Mouse (Mus musculus) embryo, embryonic 9.5 days (tissue): ENCODE results near the gene Ssna1.

Experiments
- DNase-seq: peaks from one replicate; pipeline ENCODE4 v3.0.0-alpha.2; 2017; ENCODE audit errors: extremely low spot score

Ssna1 gene

DNA sequence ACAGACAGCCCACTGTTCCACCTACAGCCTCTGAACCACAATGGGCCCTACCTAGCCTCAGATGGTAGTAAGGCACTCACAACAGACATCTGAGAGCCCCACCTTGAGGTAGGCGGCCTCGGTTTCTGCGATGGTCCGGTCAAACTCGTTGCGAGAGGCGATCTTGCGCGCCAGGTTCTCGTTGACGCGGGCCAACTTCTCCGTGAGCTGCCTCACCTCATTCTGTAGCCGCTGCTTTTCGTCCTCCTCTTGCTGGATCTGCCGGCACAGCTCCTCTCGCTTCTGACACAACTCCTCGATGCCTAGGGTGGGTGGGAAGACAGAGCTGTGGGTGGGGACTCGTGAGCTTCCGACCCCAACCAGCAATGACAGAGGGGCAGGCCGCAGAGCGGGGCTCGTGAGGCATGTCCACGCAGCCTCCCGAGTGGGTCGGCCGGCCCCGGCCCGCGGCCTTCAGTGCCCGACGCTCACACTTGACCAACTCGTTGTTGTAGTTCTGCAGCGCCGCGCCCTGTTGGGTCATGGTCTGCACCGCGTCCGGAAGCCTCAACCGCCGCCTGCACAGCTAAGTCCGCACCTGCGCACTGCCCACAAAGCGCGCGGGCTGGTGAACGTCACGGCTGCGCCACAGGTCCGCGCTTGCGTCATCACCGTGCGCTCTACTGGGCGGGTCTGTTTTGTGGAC, at the start of gene Ssna1, which contains the start of gene Anapc2:
Ssna1 (minus strand) TSS at position 612 of the 685 bp plus-strand sequence.
Anapc2 (plus strand) TSS at position 652 of the 685 bp plus-strand sequence.
- peak; percentile 99 for DNase-seq

DNA sequence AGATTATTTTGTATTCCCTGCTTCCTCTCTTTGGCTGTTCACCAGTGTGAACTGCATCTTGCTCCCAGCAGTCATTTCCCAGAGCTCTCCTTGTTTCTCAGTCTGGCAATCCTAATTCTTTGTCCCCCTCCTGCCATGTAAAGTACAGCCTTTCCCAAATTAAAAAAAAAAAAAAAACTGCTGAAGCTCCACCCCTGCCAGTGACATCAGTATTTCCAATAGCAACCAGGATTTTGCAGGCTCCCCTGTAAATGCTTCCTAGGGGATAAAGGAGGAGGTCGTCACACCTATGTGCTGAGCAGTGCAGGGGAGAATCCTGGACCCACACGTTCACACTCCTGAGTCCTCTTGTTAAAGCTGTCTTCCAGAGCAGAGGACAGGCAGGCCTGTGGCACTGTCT, 47.8 kb upstream of the Ssna1 start:
- no peak for DNase-seq

DNA sequence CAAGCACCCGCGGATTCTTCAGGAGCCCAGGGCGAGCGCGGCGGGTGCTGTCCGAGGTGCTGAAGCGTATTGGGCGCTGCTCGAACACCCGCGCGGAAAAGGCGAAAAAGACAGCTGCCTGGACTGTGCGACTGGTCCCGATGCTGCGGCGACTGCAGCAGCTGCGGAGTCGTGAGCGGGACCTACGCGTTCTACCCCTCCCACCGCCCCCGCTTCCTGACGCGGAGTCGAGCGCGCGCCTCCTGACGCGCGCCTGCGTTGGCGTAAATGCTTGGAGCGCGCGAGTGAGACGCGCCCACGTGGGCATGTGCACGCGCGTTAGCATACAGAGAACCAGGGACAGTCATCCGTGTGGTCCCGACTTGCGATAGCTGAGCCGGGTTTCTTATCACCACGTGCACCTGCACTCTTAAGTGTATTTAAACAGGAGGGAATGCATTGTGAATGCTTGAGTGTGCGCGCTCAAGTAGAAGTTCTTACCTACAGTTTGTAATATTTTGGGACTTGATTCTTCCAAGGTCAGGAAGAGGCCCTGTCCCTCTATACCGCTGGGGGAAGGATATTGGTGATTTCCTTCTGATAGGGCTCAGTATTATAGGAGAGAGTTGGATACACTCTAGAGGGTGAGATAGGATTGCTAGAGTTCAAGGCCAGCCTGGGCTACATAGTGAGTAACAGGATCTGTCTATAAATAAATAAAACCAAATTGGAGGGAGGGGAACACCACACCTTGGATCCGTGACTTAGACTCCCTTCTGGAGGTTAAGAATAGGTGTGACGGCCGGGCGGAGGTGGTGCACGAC, 46.9 kb upstream of the Ssna1 start, which contains the start of gene Grin1:
Grin1 (minus strand) TSS at position 217 of the 803 bp plus-strand sequence.
- DNase-seq: peak; percentile 75

DNA sequence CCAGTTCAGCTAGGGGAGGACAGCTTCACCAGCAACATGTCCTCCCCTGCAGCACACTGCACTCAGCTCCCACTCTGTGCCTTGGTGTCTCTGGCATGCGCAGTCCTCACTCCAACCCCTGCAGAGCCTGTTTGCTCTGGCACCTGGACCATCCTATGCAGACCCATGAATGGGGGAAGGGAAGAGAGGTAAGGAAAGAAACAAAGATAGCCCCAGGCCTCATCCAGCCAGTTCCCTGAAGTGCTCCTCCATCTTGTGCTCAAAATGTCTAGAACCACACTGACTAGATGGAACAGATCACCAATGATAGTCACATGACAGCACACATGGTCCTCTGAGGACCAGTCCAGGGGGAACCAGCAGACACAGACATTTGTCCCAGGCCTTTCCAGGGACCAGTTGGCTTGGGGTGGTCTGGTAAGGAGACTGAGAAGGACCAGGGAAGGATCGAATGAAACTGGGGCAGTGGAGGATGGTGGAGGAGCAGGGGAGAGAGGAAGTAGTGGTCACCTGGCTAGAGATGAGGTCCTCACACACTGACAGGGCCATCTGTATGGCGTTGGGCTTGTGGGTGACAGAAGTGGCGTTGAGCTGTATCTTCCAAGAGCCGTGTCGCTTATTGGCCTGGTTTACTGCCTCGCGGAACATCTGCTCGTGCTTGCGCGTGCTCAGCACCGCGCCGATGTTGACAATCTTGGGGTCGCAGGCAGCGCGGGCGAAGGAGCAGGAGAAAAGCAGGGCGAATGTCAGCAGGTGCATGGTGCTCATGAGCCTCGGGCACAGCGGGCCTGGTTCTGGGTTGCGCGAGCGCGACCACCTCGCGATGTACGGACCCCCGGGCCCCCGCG, 46.1 kb upstream of the Ssna1 start:
- DNase-seq: no peak

DNA sequence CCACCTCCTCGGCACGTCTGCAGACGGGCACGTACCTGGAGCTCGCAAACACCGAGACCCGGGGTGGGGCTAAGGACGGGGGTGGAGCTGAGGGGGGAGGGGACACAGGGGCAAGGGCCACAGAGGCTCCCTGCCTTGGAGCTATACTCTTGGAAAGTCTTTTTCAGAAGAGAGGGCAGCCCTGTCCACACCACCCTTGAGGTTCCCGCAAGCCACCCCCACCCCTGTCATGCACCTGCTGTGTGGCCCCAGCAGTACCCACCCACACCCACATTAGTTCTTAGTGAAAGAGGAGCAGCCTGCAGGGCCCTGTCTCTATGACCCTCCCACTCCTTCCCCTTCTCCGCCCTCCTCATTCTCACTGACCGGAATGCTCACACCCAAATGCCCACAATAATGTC, 39.3 kb upstream of the Ssna1 start:
- DNase-seq: no peak

DNA sequence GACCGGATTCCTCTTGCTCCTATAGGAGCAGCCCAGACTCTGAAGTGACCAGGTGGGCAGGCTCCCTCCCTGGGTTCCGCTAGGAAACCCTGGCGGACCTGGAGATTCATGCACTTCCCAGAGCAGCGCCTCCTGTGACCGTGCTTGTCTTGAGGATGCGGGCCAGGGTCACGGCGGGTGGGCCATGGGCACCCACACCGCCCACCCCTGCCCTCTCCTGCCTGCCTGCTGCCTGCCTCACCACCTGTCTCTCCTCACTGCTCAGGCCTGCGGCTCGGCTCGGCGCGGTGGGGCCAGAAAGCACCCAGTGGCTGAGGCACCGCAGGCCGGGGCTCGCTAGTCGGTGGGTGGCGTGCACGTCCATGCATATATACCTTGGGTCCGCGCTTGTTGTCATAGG, 38.7 kb upstream of the Ssna1 start:
- no peak for DNase-seq

DNA sequence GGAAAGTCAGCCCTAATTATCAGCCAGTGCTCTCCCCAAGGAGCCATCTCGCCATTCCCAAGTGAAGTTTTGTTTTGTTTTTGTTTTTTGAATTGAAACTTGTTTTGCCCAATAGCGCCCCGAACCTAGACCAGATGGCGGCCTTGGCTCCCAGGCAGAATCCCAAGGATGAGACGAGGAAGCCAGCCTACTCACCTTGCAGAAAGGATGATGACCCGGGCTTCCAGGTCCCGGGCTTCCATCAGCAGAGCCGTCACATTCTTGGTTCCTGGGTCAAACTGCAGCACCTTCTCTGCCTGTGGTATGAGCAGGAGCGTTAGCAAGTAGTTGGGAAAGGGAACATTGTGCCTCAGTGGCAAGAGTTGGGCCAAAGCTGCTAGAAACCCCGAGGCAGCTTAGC, 37.9 kb upstream of the Ssna1 start:
- no peak for DNase-seq

DNA sequence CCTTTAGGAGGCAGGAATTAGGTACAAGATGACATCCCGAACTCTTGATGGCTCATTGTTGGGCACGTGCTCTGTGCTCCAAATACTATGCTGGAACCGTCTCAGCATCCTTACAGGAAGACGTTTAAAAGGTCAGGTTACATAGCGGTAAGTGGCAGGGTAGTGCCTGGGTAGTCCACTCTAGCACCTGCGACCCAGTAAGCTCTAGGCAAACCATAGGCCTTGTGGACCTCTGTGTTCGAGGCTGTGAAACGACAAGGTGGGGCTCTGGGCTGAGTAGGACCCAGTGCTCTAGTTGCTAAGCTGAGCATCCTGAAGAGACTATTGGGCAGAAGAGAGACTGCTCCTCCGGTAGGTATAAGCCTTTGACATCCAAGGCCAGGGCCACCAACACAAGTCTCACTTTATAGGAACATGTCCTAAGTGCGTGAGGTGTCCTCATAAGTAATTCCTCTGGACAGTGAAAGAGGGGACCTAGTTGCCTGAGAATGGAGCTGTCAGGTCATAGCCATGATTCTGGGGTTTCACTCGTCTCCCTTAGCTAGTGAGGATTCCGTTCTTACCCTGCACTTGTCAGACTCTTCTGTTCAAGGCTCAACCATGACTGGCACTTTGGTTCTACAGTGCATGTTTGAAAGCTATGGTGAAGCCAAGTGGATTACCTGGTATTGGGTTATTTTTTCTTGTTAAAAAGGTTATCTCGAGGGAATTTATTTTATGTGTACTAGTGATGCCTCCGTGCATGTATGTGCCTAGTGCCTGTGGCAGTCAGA, 33.5 kb upstream of the Ssna1 start:
- no peak for DNase-seq

DNA sequence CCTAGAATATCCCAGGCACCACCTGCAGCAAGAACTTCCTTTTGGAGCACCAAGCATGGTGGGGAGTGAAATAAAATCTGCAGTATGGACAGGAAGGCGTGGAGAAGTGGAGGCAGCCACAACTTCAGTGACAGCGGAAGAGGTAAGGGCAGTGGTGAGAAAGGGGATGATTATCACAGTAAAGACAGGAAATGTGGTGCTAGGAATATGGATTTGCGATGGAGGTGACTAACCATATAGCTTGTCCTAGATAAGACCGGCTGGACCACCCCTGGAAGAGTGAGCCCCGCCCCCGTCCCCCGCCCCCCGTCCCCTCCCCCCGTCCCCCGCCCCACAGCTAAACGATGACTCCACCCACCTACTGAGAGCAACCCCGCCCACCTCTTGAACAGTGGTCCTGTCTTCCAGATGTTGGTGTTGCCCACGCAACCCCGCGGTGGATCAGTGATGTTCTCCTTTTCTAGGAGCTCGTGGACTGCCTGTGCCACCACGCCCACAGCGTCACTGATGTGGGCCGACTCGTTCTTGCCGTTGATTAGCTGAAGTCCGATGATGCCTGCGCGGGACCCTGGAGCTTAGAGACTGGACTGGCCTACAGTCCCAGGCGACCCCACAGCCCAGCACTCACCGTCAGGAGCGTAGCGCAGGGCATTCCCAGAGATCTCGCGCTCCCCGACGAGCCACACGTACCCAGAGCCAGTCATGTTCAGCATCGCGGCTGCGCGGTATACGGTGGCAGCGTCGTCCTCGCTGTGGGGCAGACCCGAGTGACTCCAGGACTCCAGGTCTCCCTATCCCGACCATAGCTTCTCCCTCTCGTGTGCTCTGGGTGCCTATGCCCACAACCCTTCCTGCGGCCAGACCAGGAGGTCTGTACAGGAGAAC, 32.7 kb upstream of the Ssna1 start:
- DNase-seq: peak; percentile 62

DNA sequence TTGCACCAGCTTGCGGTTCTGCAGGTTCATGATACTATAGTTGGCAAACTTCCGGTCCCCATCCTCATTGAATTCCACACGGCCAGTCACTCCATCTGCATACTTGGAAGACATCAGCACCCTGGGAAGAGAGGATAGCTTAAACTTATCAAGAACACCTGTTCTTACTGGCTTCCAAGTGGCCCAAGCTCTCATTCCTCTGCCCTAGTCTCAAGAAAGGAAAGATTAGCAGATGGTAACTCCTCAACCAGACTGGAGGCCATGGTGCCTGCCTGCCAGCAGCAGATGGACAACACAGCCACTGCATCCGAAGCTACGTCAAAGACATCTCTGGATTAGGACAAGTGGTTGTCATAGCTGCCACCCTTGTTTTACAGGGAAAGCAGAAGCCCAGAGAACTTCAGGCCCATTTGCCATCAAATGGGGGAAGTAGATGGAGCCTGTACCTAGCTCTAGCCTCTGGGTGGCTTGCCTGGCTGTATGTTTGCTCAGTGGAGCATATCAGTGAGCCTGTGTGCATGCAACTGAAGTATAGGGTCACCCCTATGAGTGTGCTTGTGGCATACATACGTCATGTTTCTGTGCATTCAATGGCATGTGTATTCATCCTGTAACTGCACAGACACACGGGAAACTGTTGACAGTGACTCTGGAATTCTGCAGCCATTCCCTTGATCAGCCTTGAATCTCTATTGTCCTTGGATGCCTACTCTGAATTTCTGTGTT, 31.9 kb upstream of the Ssna1 start:
- no peak for DNase-seq

DNA sequence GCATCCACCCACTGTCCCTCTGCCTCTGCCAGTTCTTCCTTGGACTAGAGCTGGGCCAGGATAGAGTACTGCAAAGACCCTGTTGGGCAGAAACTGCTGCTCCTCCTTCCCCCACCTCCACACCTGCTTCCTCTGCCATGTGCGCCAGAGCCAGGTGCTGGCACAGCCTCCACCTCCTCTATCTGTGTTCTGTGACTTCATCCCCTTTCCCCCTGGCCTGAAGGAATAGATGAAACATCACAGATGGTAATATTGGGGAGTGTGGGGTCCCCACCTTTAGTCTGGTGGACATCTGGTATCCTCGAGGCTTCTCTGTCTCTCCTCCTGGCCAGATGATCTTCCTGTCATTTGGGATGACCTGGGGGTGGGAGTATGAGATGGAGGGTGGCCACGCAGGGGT, 31.2 kb upstream of the Ssna1 start:
- DNase-seq: no peak

DNA sequence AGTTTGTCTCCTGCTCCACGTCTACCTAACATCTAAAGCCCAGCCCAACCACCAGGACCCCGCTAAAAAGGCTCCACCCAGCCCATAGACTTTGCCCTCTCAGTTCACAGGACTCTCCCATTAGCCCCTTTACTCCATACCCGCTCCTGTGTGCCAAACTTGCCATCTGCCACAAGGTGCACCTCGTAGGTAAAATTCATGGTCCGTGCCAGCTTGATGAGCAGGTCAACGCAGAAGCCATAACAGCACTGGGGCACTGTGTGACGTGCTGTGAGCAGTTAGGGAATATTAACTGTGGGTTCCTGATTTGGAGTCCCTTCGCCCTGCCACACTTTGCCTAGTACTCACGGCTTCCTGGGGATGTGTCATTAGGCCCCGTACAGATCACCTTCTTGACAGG, 25.8 kb upstream of the Ssna1 start:
- no peak for DNase-seq

DNA sequence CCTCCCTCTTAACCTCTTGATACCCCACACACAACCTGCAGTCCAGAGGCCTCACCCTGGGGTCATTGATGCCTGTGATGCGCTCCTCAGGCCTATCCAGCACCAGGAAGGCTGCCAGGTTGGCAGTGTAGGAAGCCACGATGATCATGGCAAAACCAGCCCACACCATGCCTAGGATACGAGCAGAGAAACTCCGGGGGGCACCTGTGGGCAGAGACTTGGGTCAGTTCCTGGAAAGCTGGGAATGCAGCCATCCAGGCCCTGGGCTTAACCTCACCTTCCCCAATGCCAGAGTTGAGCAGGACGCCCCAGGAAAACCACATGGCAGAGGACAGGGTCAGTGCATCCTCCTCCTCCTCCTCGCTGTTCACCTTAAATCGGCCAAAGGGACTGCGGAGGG, 24.9 kb upstream of the Ssna1 start:
- DNase-seq: no peak

DNA sequence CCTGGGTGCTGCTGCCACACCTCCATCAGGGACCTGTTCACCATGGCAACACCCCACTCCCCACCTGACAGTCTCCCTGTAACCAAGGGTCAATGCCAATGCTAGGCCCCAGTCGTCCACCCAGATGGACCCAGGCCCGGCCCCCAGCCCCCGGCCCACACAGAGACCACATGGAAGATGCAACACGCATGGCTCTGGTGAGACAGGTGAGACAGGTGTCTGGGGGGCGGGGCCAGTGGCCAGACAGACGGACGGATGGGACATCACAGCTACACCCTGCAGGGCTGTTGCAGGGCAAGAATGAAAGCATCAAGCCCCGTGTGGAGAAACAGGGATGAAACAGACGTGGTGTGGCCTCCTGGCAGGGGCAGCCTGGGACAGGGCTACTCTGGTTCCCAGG, 21.5 kb upstream of the Ssna1 start:
- DNase-seq: no peak

DNA sequence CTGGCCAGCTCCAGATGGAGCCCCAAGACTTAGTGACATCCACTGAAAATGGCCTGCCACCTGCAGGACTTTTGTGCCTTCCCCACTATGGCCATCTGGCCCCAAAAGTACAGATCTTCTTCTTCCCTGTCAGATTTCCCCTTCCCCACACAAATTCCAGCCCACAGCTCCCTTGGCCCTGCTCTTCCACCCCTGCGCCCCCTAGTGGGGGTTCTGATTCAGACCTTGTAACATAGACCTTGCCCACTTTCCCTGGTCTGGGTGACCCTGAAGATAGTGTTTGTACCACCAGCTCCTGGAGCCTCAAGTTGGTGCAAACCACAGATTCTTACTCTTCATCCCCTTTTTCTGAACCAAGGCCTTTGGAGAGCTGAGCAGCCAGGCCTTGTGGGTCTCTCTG, 20.6 kb upstream of the Ssna1 start:
- DNase-seq: peak; percentile 81

DNA sequence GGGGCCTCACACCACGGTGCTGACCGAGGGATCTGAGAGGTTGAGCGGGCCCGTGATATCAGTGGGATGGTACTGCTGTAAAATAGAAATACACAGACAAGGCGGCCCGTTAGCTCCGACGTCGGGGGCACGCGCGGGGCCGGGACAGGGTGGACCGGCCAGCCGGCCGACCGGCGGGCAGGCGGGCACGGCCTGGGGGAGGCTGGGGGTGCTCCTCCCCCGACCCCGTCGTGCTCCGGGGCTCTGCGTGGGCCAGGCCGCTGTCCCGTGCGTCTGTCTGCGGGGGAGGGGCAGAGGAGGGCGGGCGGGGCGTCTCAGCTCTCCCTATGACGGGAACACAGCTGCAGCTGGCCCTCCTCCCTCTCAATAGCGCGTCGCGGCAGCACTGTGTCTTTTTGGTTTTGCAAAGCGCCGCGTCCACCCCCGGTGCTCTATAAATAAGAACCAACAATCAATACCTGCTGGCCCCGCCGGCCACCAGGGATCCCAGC, 19.9 kb upstream of the Ssna1 start:
- no peak for DNase-seq

DNA sequence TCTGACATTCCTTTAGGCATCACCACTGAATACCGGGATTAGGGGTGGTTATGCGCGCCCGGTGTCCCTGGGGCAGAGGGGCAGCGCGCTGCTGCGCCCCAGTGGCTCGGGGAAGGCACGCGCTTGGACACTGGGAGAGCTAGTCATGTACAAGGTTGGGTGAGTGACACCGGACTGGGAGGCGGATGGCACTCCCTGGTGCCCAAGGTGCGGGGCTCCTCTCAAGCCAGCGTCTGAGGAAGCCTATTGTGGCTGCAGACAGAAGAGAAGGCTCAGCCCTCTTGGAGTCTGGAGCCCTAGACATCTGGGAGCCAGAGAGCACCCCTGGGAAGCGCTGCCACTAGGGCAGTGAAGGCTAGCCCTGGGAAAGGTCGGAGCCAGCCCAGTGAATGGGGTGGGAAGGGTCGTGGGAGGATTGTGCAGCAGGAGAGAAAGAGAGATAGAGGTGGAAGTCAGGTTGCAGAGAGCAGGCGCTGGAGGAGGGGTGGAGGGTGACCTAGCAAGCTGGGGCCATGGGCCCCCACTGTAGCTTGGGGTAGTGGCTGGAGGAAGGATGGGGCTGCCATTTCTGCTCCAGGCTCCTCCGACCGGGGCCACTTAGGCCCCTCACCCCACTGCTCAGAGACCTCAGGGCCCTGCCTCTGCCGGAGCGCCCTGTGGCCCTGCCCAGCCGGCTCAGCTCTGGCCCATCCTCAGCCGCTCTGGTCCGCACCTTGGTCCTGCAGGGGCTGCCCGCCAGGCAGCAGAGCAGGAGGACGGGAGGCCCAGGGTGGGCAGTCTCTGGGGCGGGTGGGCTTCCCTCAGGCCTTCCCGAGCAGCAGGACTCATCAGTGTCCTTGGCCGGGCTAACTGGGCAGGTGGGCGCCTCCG, 19.2 kb upstream of the Ssna1 start:
- no peak for DNase-seq

DNA sequence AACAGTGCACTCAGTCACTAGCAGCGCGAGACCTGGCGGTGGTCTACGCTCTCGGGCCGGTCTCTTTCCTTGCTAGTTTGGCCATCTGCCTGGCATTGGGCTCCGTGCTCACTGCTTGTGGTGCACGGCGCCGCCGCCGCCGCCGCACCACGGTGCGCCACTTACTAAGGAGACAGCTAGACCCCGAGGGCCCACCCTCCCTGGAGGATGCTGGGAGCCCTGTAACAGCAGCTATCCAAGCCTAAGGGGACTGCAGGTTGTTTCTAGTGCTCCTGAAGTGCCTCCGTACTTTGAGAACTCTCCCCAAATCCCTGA, 18.5 kb upstream of the Ssna1 start:
- DNase-seq: peak; percentile 10
